Mouse (Mus musculus) retina, postnatal 1 day (tissue): Measurements from ENCODE around the gene Xrcc4.
"Not testable (repeated sequence)": the region's sequence is repeated elsewhere in the genome, so short reads cannot be mapped to it uniquely, and the experiment has no call there.

Experiments used
- DNase-seq: peaks from one replicate; pipeline ENCODE4 v3.0.0-alpha.2; 2012

Xrcc4 gene

GRCm38 (mm10) chr13:89801901-89802300 is 287.5 kb downstream of the Xrcc4 start:
- DNase-seq = no peak

- peak; percentile 86 for DNase-seq
Measured at GRCm38 (mm10) chr13:89797721-89798120, 291.7 kb downstream of the Xrcc4 start.

GRCm38 (mm10) chr13:89791475-89791874 is 297.9 kb downstream of the Xrcc4 start:
- no peak for DNase-seq

- no peak for DNase-seq
Measured at GRCm38 (mm10) chr13:89782886-89783285, 306.5 kb downstream of the Xrcc4 start.

GRCm38 (mm10) chr13:89780276-89780675 is 309.1 kb downstream of the Xrcc4 start:
- DNase-seq = no peak

- peak; percentile 86 for DNase-seq
Measured at GRCm38 (mm10) chr13:89779208-89779911, 310.0 kb downstream of the Xrcc4 start.

- DNase-seq = no peak
Measured at GRCm38 (mm10) chr13:89777764-89778163, 311.6 kb downstream of the Xrcc4 start.

- no peak for DNase-seq
Measured at GRCm38 (mm10) chr13:89777146-89777545, 312.3 kb downstream of the Xrcc4 start.

- DNase-seq = no peak
Measured at GRCm38 (mm10) chr13:89766551-89766950, 322.9 kb downstream of the Xrcc4 start.

GRCm38 (mm10) chr13:89765966-89766365 is 323.4 kb downstream of the Xrcc4 start:
- no peak for DNase-seq

- DNase-seq = no peak
Measured at GRCm38 (mm10) chr13:89762339-89762738, 327.1 kb downstream of the Xrcc4 start.

- DNase-seq = peak; percentile 40
Measured at GRCm38 (mm10) chr13:89756347-89756746, 333.1 kb downstream of the Xrcc4 start.

GRCm38 (mm10) chr13:89750562-89750961 is 338.8 kb downstream of the Xrcc4 start:
- DNase-seq = not testable (repeated sequence)

GRCm38 (mm10) chr13:89743201-89743600 is 346.2 kb downstream of the Xrcc4 start:
- no peak for DNase-seq

GRCm38 (mm10) chr13:89742686-89743200 is 346.7 kb downstream of the Xrcc4 start:
- peak; percentile 50 for DNase-seq

- DNase-seq = peak; percentile 66
Measured at GRCm38 (mm10) chr13:89741766-89742685, 347.4 kb downstream of the Xrcc4 start, which contains the start of gene Vcan. Vcan (minus strand) TSS chr13:89742509.

GRCm38 (mm10) chr13:89741116-89741551 is 348.3 kb downstream of the Xrcc4 start:
- peak; percentile 61 for DNase-seq

GRCm38 (mm10) chr13:89740243-89741115 is 348.9 kb downstream of the Xrcc4 start:
- DNase-seq = peak; percentile 87

GRCm38 (mm10) chr13:89739696-89740242 is 349.6 kb downstream of the Xrcc4 start:
- DNase-seq = no peak

GRCm38 (mm10) chr13:89738776-89739695 is 350.4 kb downstream of the Xrcc4 start:
- peak; percentile 80 for DNase-seq

- DNase-seq = no peak
Measured at GRCm38 (mm10) chr13:89738275-89738674, 351.1 kb downstream of the Xrcc4 start.
